Mouse (Mus musculus): ENCODE data around the gene Zfp866. TPM values are rescaled to one million over a fixed set of nuclear protein-coding genes. Genes with fewer than 3 reads are reported as not detected.
A peak's percentile ranks its signal among the peaks of the same experiment; 100 is the strongest.

Zfp866 gene
- polyA plus RNA-seq, 1 experiment from 2014 or later, result 16.7 TPM

DNA sequence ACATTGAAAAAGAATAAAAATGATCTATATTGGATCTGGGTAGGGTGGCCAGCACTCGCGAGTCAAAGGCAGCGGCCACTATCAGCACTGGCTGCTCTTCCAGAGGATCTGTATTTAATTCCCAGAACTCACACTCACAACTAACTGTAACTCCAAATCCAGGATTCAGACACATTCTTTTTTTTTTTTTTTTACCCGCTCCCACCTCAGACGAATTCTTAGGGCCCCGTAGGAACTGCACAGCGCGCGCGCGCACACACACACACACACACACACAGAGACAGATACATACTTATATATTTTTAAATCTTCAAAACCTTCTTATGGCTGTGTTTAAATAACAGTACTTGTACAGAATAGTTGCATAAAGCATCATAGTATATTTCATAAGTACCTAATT, 614 bp downstream of the Zfp866 start:
- peaks cover 19% of the 10 kb centered on the region for H3K4me1 ChIP-seq (ENCODE audit: control insufficient read depth, insufficient read depth, low read length)
- H3K27ac ChIP-seq (ENCODE audit: low read length), result peak overlapping the region; percentile 90
- H3K4me2 ChIP-seq (ENCODE audit: low read depth, low read length), result peak overlapping the region; percentile 61
- H3K36me3 ChIP-seq (ENCODE audit: control insufficient read depth, insufficient read depth, low read length), result no peaks in the 10 kb centered on the region
- peak overlapping the region; percentile 94 for H3K9ac ChIP-seq (ENCODE audit: low read depth, low read length)
- no peaks in the 10 kb centered on the region for H3K9me3 ChIP-seq (ENCODE audit: control insufficient read depth, low read length)
- no peaks in the 10 kb centered on the region for H3K27me3 ChIP-seq (replicated peaks; ENCODE audit: control insufficient read depth, insufficient read depth, low read length)
- 24% methylated on average over 11 of the region's 11 CpGs for WGBS
- H3K4me3 ChIP-seq (ENCODE audit: low read length), result peak overlapping the region; percentile 100
- peak; percentile 20 for ATAC-seq

DNA sequence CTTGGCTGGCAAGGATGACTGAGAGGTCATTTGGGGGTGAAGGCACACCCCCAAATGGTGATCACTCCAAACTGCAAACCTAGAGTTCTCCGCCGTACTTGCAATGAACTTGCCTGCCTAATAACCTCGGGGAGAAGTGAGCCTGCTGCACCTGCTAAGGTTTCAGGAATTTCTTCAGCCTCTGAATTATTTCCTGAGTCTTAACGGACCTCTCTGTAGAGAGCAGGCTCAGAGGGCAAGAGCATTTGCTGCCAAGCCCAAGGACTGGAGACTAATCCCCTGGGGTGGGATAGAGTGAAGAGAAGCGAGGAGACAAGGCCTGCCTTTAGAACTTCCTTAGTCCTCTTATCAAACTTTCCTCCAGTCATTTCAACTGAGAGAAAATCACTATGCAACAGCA, 1.2 kb downstream of the Zfp866 start:
- peaks cover 19% of the 10 kb centered on the region for H3K4me1 ChIP-seq (ENCODE audit: control insufficient read depth, insufficient read depth, low read length)
- no peaks in the 10 kb centered on the region for H3K36me3 ChIP-seq (ENCODE audit: control insufficient read depth, insufficient read depth, low read length)
- H3K4me3 ChIP-seq (ENCODE audit: low read length), result peak overlapping the region; percentile 100; the same call in 1 of the 2 replicates
- no peak overlapping the region for H3K4me2 ChIP-seq (ENCODE audit: low read depth, low read length)
- no peak overlapping the region for H3K9ac ChIP-seq (ENCODE audit: low read depth, low read length)
- ATAC-seq, result no peak
- H3K27me3 ChIP-seq (replicated peaks; ENCODE audit: control insufficient read depth, insufficient read depth, low read length), result no peaks in the 10 kb centered on the region
- no peaks in the 10 kb centered on the region for H3K9me3 ChIP-seq (ENCODE audit: control insufficient read depth, low read length)
- H3K27ac ChIP-seq (ENCODE audit: low read length), result no peak overlapping the region
- 69% methylated on average over 5 of the region's 5 CpGs for WGBS

DNA sequence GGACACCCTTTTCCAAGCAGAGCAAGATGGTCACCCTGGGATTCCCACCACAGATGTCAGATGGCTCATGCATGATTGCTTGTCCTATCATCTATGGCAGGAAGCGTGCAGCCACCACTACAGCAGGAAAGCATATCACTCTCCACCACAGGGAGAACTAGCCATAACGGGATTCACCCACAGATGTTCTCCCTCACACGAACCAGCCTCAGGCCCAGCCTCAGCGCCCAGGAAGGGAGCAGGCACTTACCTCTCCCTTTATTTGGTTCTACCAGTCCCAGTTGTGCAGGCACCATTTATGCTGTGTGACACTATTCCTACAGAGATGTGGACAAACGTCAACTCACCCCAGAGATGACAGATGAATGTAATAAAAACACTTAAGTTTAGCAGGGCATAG, 1.9 kb downstream of the Zfp866 start:
- H3K36me3 ChIP-seq (ENCODE audit: control insufficient read depth, insufficient read depth, low read length), result no peaks in the 10 kb centered on the region
- ATAC-seq, result no peak
- H3K4me2 ChIP-seq (ENCODE audit: low read depth, low read length), result no peak overlapping the region
- no peaks in the 10 kb centered on the region for H3K9me3 ChIP-seq (ENCODE audit: control insufficient read depth, low read length)
- WGBS, result 84% methylated on average over 5 of the region's 5 CpGs
- no peak overlapping the region for H3K27ac ChIP-seq (ENCODE audit: low read length)
- no peak overlapping the region for H3K4me3 ChIP-seq (ENCODE audit: low read length)
- H3K27me3 ChIP-seq (replicated peaks; ENCODE audit: control insufficient read depth, insufficient read depth, low read length), result no peaks in the 10 kb centered on the region
- H3K9ac ChIP-seq (ENCODE audit: low read depth, low read length), result no peak overlapping the region
- H3K4me1 ChIP-seq (ENCODE audit: control insufficient read depth, insufficient read depth, low read length), result peaks cover 19% of the 10 kb centered on the region

DNA sequence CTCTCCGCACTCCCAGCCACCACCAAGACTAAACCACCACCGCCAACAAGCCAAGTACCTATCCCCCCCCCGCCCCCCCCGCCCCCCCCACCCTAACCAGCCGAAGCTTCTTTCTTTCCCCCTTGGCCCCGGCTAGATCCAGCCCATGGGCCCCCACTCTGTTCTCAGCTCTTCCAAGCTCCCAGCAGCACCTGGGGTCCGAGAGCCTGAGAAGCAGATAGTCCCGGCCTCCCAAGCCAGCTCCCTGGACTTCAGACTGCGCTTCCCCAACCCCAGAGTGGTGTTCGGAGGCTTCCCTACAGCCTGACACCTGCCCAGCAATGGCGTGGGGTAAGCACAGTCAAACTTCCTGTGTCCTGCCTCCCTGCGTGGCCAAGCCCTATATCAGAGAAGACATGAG, 13.9 kb downstream of the Zfp866 start:
- Histone ChIP-seq H3K36me3 (ENCODE audit: control insufficient read depth, insufficient read depth, low read length) (no peaks in the 10 kb centered on the region), H3K27me3 (replicated peaks; ENCODE audit: control insufficient read depth, insufficient read depth, low read length) (no peaks in the 10 kb centered on the region), H3K4me1 (ENCODE audit: control insufficient read depth, insufficient read depth, low read length) (peaks cover 3% of the 10 kb centered on the region; the same call in 1 of the 2 replicates), H3K9ac (ENCODE audit: low read depth, low read length) (no peak overlapping the region), H3K4me3 (ENCODE audit: low read length) (no peak overlapping the region), H3K9me3 (ENCODE audit: control insufficient read depth, low read length) (no peaks in the 10 kb centered on the region), H3K27ac (ENCODE audit: low read length) (no peak overlapping the region), H3K4me2 (ENCODE audit: low read depth, low read length) (no peak overlapping the region)
- 64% methylated on average over 12 of the region's 12 CpGs for WGBS
- no peak for ATAC-seq

DNA sequence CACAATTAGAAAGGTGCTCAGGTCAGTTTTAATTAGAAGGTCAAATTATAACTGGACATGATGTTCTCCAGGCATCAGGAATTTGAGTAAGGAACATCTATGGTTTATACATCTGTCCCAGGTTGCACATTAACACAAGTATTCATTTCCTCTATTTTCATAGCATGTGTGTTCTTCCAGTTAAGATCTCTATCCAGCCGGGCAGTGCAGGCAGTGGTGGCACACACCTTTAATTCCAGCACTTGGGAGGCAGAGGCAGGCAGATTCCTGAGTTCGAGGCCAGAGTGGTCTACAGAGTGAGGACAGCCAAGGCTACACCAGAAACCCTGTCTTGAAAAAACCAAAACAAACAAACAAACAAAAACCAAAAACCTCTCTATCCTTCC, 15.8 kb downstream of the Zfp866 start:
- H3K27me3 ChIP-seq (replicated peaks; ENCODE audit: control insufficient read depth, insufficient read depth, low read length), result no peaks in the 10 kb centered on the region
- peak; percentile 31 for ATAC-seq
- H3K4me1 ChIP-seq (ENCODE audit: control insufficient read depth, insufficient read depth, low read length), result peaks cover 3% of the 10 kb centered on the region
- no peaks in the 10 kb centered on the region for H3K9me3 ChIP-seq (ENCODE audit: control insufficient read depth, low read length)
- 52% methylated on average over 2 of the region's 2 CpGs for WGBS
- H3K9ac ChIP-seq (ENCODE audit: low read depth, low read length), result no peak overlapping the region
- H3K36me3 ChIP-seq (ENCODE audit: control insufficient read depth, insufficient read depth, low read length), result no peaks in the 10 kb centered on the region
- peak overlapping the region; percentile 18; the same call in 1 of the 2 replicates for H3K27ac ChIP-seq (ENCODE audit: low read length)
- H3K4me2 ChIP-seq (ENCODE audit: low read depth, low read length), result peak overlapping the region; percentile 56
- H3K4me3 ChIP-seq (ENCODE audit: low read length), result peak overlapping the region; percentile 86

DNA sequence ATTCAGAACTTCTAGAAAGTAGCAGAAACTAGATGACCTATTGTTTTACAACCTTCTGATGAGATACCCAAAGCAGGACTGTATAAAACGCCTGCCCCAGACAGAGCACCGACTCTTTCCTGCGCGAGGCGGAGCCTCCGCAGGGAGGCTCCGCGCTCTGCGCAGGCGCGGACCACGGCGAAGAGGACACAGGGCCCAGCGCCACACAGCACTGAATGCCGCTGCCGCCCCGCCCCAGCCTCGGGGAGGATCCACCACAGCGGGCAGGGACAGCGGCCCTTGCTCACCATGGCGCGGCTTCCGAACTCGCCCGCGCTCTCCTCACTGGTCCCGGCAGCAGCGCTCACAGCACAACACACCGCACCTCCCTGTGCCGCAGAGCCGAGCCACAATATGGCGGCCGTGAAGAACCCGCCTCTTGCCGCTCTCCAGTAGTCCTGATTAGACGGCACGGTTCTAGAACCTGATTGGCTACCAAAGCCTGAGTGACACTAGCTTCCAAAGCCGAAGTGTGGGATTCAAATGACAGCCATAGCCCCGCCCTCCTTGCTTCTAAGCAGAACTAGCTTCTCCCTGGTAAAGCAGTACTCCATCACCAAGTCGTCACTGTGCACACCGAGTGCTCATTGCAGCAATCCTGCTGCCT, 16.4 kb downstream of the Zfp866 start, which contains the start of gene Gm20422:
TSS of gene Gm20422 (minus strand) at position 384 of the 646 bp plus-strand sequence.
- peak within 1 kb of the TSS; percentile 98 for H3K9ac ChIP-seq (ENCODE audit: low read depth, low read length)
- peak within 1 kb of the TSS; percentile 86 for H3K4me3 ChIP-seq (ENCODE audit: low read length)
- H3K4me1 ChIP-seq (ENCODE audit: control insufficient read depth, insufficient read depth, low read length), result peaks cover 3% of the 10 kb centered on the region
- H3K27ac ChIP-seq (ENCODE audit: low read length), result peak within 1 kb of the TSS; percentile 100
- no peaks in the 10 kb centered on the region for H3K9me3 ChIP-seq (ENCODE audit: control insufficient read depth, low read length)
- WGBS, result under 1% methylated on average over 41 of the region's 41 CpGs
- H3K4me2 ChIP-seq (ENCODE audit: low read depth, low read length), result peak within 1 kb of the TSS; percentile 74
- H3K27me3 ChIP-seq (replicated peaks; ENCODE audit: control insufficient read depth, insufficient read depth, low read length), result no peaks in the 10 kb centered on the region
- H3K36me3 ChIP-seq (ENCODE audit: control insufficient read depth, insufficient read depth, low read length), result no peaks in the 10 kb centered on the region
- ATAC-seq, result peak; percentile 99

DNA sequence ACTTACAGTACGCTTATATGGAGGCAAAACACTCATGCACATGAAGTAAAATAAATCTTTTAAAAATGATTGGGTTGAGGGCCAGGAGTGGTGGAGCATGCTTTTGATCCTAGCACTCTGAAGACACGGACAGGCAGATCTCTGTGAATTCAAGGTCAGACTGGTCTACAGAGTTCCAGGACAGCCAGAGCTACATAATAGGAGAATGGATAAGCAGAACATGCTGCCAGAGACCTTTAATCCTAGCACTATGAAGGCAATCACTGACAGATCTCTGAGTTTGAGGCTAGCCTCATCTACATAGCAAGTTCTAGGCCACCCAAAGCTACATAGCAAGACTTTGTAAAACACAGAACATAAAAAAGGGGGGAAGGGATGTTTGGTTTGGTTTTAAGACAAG, 18.9 kb downstream of the Zfp866 start:
- no peak overlapping the region for H3K27ac ChIP-seq (ENCODE audit: low read length)
- no peak overlapping the region for H3K4me2 ChIP-seq (ENCODE audit: low read depth, low read length)
- H3K4me1 ChIP-seq (ENCODE audit: control insufficient read depth, insufficient read depth, low read length), result peaks cover 3% of the 10 kb centered on the region
- no peak overlapping the region for H3K9ac ChIP-seq (ENCODE audit: low read depth, low read length)
- no peaks in the 10 kb centered on the region for H3K27me3 ChIP-seq (replicated peaks; ENCODE audit: control insufficient read depth, insufficient read depth, low read length)
- no peak overlapping the region for H3K4me3 ChIP-seq (ENCODE audit: low read length)
- H3K9me3 ChIP-seq (ENCODE audit: control insufficient read depth, low read length), result no peaks in the 10 kb centered on the region
- WGBS, result 85% methylated on average over 2 of the region's 2 CpGs
- H3K36me3 ChIP-seq (ENCODE audit: control insufficient read depth, insufficient read depth, low read length), result peaks cover 17% of the 10 kb centered on the region
- no peak for ATAC-seq

DNA sequence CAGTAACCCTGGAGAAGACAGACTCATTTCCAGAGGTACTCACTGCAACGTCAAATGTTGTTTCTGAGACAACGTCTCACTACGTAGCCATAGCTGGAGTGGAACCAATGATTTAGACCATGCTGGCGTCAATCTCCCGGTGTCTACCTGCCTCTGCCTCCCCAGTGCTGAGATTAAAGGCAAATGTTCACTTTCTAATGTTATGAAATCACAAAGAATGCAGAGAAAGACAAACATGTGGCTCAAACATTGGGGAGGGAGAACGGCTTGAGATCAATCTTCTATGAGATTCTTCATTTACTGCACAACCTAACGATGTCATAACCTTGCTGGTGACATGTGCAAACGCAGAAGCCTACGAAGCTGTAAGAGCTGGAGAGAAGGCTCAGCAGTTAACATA, 19.8 kb downstream of the Zfp866 start:
- no peak for ATAC-seq
- peaks cover 25% of the 10 kb centered on the region for H3K36me3 ChIP-seq (ENCODE audit: control insufficient read depth, insufficient read depth, low read length)
- H3K9me3 ChIP-seq (ENCODE audit: control insufficient read depth, low read length), result peaks cover 3% of the 10 kb centered on the region; the same call in 1 of the 2 replicates
- no peak overlapping the region for H3K9ac ChIP-seq (ENCODE audit: low read depth, low read length)
- H3K4me3 ChIP-seq (ENCODE audit: low read length), result no peak overlapping the region
- H3K27me3 ChIP-seq (replicated peaks; ENCODE audit: control insufficient read depth, insufficient read depth, low read length), result no peaks in the 10 kb centered on the region
- no peak overlapping the region for H3K27ac ChIP-seq (ENCODE audit: low read length)
- H3K4me1 ChIP-seq (ENCODE audit: control insufficient read depth, insufficient read depth, low read length), result peaks cover 3% of the 10 kb centered on the region
- 80% methylated on average over 9 of the region's 9 CpGs for WGBS
- no peak overlapping the region for H3K4me2 ChIP-seq (ENCODE audit: low read depth, low read length)

DNA sequence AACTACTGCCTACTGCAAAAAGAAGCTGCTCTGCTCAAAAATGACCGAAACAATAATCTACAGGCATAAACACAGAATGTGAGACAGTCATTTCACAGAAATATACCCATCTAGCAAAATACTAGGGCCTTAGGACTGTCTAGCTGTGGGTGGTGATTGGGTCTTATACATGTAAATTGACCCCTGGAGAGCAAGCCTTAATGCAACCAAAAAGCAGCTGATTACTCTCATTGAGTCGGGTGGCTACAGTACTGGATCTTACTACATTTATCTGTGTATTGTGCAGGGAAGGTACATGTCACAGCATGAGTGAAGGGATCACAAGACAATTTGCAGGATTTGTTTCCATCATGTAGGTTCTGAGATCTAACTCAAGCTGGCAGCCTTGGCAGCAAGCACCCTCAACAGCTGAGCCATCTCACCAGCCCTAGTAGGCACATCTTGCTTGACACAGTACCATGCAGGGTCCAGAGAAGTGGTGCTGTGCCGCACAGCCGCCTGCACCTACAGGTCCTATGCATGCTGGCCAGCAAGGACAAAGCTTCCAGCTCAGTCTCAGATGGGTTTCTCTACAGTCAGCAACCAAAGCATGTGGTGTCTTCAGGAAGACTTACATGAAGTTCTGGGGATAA, 29.0 kb downstream of the Zfp866 start:
- Histone ChIP-seq H3K9me3 (ENCODE audit: control insufficient read depth, low read length) (peaks cover 9% of the 10 kb centered on the region; the same call in 1 of the 2 replicates), H3K4me3 (ENCODE audit: low read length) (no peak overlapping the region), H3K27me3 (replicated peaks; ENCODE audit: control insufficient read depth, insufficient read depth, low read length) (no peaks in the 10 kb centered on the region), H3K4me1 (ENCODE audit: control insufficient read depth, insufficient read depth, low read length) (no peaks in the 10 kb centered on the region), H3K9ac (ENCODE audit: low read depth, low read length) (no peak overlapping the region), H3K27ac (ENCODE audit: low read length) (no peak overlapping the region), H3K36me3 (ENCODE audit: control insufficient read depth, insufficient read depth, low read length) (peaks cover 39% of the 10 kb centered on the region), H3K4me2 (ENCODE audit: low read depth, low read length) (no peak overlapping the region)
- WGBS, result 90% methylated on average over 4 of the region's 4 CpGs
- no peak for ATAC-seq

All from intestine, embryonic 16.5 days (tissue).